Mouse (Mus musculus): ENCODE data around the gene Vmn1r66. TPM values are rescaled to one million over a fixed set of nuclear protein-coding genes. Genes with fewer than 3 reads are reported as not detected.
"Not testable (repeated sequence)": the region's sequence is repeated elsewhere in the genome, so short reads cannot be mapped to it uniquely, and the experiment has no call there.

Vmn1r66 gene
- polyA plus RNA-seq (2015; fragmentation: Nextera tagmentation; extraction: Ambion mirVana) = not detected in 2 replicates

DNA sequence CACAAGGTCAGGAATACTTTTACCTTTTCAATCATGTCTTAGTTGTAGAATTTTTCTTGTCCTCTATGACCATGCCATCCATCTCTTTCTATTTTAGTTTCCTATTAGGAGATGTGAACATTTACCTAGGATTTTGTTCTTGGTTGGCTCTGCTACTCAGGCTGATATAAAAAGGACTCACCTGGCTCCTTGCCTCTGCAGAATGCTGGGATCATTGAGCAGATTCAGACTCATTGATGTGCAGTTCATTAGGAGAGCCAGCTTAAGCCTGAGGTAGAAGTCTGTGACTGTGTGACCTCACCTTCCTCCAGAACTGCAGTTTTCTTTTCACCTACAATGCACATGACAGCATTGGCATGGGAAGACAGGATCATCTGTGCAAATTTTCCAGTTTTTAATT, at the start of gene Vmn1r66:
Gene Vmn1r66, minus strand, starts transcription at position 101 of the 400 bp plus-strand sequence.
- H3K4me1 ChIP-seq (replicated peaks) = no peaks in the 10 kb centered on the region
- H3K27me3 ChIP-seq = no peaks in the 10 kb centered on the region
- H3K4me2 ChIP-seq = no peak within 1 kb of the TSS
- ATAC-seq (ENCODE audit: low read depth) = no peak
- H3K9ac ChIP-seq = no peak within 1 kb of the TSS
- H3K36me3 ChIP-seq = no peaks in the 10 kb centered on the region
- no peak within 1 kb of the TSS for H3K4me3 ChIP-seq
- peaks cover 34% of the 10 kb centered on the region for H3K9me3 ChIP-seq
- no peak within 1 kb of the TSS for H3K27ac ChIP-seq (replicated peaks)

DNA sequence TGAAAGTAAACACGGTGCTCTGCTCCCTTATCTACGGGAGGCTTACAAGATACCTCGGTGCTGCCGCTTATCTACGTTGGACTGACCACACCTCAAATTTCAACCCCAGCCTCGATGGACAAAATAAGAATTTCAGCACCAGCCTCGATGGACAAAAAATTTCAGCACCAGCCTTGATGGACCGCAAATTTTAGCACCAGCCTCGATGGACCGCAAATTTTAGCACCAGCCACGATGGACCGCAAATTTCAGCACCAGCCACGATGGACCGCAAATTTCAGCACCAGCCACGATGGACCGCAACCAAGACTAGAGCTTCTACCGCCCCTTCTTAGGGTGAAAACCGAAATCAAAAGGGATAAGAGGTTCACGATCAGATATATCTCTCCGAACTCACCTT, 47.7 kb upstream of the Vmn1r66 start:
- H3K27me3 ChIP-seq; H3K4me1 ChIP-seq (replicated peaks); H3K4me2 ChIP-seq; H3K36me3 ChIP-seq; H3K9ac ChIP-seq; ATAC-seq (ENCODE audit: low read depth); H3K4me3 ChIP-seq; H3K27ac ChIP-seq (replicated peaks): not testable (repeated sequence)
- 82% methylated on average over 20 of the region's 20 CpGs for WGBS
- H3K9me3 ChIP-seq = peaks cover 39% of the 10 kb centered on the region

DNA sequence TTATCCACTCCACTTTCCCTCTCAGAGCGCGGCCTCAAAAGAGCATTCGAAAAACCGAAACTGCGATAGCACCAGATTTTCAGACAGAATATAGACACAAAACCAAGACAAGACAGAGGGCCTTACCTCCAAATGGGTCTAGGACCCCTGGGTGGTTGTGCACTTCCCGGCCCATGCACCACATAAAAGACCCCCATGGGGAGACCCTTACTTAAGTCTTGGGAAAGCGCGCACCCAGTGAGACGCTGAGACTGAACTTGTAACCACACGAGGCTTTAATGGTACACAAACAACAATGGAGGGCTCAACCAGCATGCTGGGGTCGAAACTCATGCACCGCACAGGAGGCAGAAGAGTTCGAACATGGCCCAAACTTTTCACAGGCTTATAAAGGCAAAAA, 25.7 kb downstream of the Vmn1r66 start:
- 94% methylated on average over 13 of the region's 13 CpGs for WGBS
- H3K9me3 ChIP-seq = peaks cover 52% of the 10 kb centered on the region
- H3K9ac ChIP-seq = no peak overlapping the region
- no peaks in the 10 kb centered on the region for H3K27me3 ChIP-seq
- no peaks in the 10 kb centered on the region for H3K4me1 ChIP-seq (replicated peaks)
- H3K4me2 ChIP-seq = no peak overlapping the region
- ATAC-seq (ENCODE audit: low read depth) = no peak
- no peak overlapping the region for H3K4me3 ChIP-seq
- no peaks in the 10 kb centered on the region for H3K36me3 ChIP-seq
- H3K27ac ChIP-seq (replicated peaks) = no peak overlapping the region

DNA sequence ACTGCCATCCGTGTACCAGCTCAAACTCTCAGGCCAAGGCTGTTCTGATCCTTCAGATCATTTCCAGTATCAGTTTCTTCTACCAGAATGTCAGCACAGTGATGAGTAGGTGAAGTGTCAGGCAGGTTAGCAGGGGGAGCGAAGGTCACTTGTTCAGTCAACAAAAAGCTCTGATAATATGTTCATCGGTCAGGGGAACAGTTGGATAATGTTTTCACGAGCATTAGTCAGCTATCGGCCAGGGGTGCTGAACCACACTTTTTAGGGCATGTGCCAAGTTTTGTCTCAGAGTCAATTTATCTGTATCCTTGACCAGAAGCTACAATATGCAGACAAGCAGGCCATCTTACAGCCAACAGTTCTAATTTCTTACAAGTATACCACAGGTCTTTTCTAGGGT, 28.7 kb downstream of the Vmn1r66 start:
- no peaks in the 10 kb centered on the region for H3K27me3 ChIP-seq
- H3K9me3 ChIP-seq = peaks cover 54% of the 10 kb centered on the region
- no peaks in the 10 kb centered on the region for H3K36me3 ChIP-seq
- H3K4me2 ChIP-seq = no peak overlapping the region
- ATAC-seq (ENCODE audit: low read depth) = no peak
- WGBS = 78% methylated on average over 5 of the region's 5 CpGs
- no peak overlapping the region for H3K27ac ChIP-seq (replicated peaks)
- no peaks in the 10 kb centered on the region for H3K4me1 ChIP-seq (replicated peaks)
- H3K4me3 ChIP-seq = no peak overlapping the region
- H3K9ac ChIP-seq = no peak overlapping the region

Other genes with a start within 250 kb of the Vmn1r66 start
- gene Vmn2r50, start 224.7 kb downstream of the Vmn1r66 start, polyA plus RNA-seq (2015; fragmentation: Nextera tagmentation; extraction: Ambion mirVana) = not detected in 2 replicates
- not detected in 2 replicates for gene Vmn2r51, start 172.3 kb downstream of the Vmn1r66 start, polyA plus RNA-seq (2015; fragmentation: Nextera tagmentation; extraction: Ambion mirVana)
- not detected in 2 replicates for gene Vmn2r52, start 101.4 kb downstream of the Vmn1r66 start, polyA plus RNA-seq (2015; fragmentation: Nextera tagmentation; extraction: Ambion mirVana)
- not detected in 2 replicates for gene Vmn1r67, start 165.3 kb upstream of the Vmn1r66 start, polyA plus RNA-seq (2015; fragmentation: Nextera tagmentation; extraction: Ambion mirVana)
- 36.2 and 39.3 TPM in 2 replicates for gene Zik1, start 217.4 kb upstream of the Vmn1r66 start, polyA plus RNA-seq (2015; fragmentation: Nextera tagmentation; extraction: Ambion mirVana)